Comparison of ENCODE assay signal across 12 mouse cellular contexts in genomic region chr5:114807063-114807462, GRCm38 (mm10). TPM values are rescaled to one million over a fixed set of nuclear protein-coding genes. Genes with fewer than 3 reads are reported as not detected.
DNase-seq lines count a peak whose midpoint lies in the region; ATAC-seq and TF ChIP-seq lines count a peak whose summit lies in the region.
"Had no signal": no experiment of that assay in that cellular context is flagged by ENCODE, and none has a peak within 500 bp of the region (broad histone marks: within the 10 kb centered on the region; RNA-seq: fewer than 3 reads in every experiment).

No protein-coding gene starts in this region.

- peak overlapping the region; percentile 35; the same call in 1 of the 2 replicates for H3K27ac ChIP-seq in forebrain, embryonic 10.5 days
- no peak overlapping the region; the same call in 1 of the 2 replicates for H3K27ac ChIP-seq in forebrain, embryonic 16.5 days (ENCODE audit: low read length)
- H3K27ac ChIP-seq in kidney, adult 2 months (ENCODE audit: insufficient read depth, low read depth, low read length): 0 out of 2 replicates have a peak overlapping the region, but pooled peaks have one; percentile 45
- H3K27ac ChIP-seq in embryonic facial prominence, embryonic 15.5 days (replicated peaks): peak overlapping the region; percentile 75
- H3K27ac ChIP-seq in liver, embryonic 15.5 days (replicated peaks): peak overlapping the region; percentile 76

- ATAC-seq in forebrain, embryonic 16.5 days: no peak
- ATAC-seq in embryonic facial prominence, embryonic 15.5 days (ENCODE audit: insufficient number of reproducible peaks, low FRiP score, low TSS enrichment, low read depth): no peak
- peak; percentile 68 for ATAC-seq in liver, embryonic 15.5 days (ENCODE audit: insufficient read depth)

- no peak overlapping the region for H3K9ac ChIP-seq in forebrain, embryonic 16.5 days (replicated peaks; ENCODE audit: low read depth, low read length)
- H3K9ac ChIP-seq in embryonic facial prominence, embryonic 15.5 days: no peak overlapping the region
- H3K9ac ChIP-seq in liver, embryonic 15.5 days: peak overlapping the region; percentile 36

- H3K4me2 ChIP-seq in forebrain, embryonic 16.5 days (ENCODE audit: low read length): no peak overlapping the region
- H3K4me2 ChIP-seq in embryonic facial prominence, embryonic 15.5 days (replicated peaks): no peak overlapping the region
- peak overlapping the region; percentile 54 for H3K4me2 ChIP-seq in liver, embryonic 15.5 days

- TF ChIP-seq CTCF in kidney, adult 2 months (conservative IDR thresholded peaks at IDR 0.05; ENCODE audit: insufficient read depth, insufficient read length, low read depth, low read length): no peak

- peaks cover 99% of the 10 kb centered on the region for H3K36me3 ChIP-seq in forebrain, embryonic 10.5 days (replicated peaks)
- H3K36me3 ChIP-seq in forebrain, embryonic 16.5 days (ENCODE audit: control insufficient read depth, insufficient read depth): peaks cover 33% of the 10 kb centered on the region
- peaks cover 2% of the 10 kb centered on the region; the same call in 1 of the 2 replicates for H3K36me3 ChIP-seq in kidney, adult 2 months (ENCODE audit: control insufficient read depth, insufficient read depth, low read length)
- peaks cover 61% of the 10 kb centered on the region for H3K36me3 ChIP-seq in embryonic facial prominence, embryonic 15.5 days
- H3K36me3 ChIP-seq in liver, embryonic 15.5 days (replicated peaks): peaks cover 44% of the 10 kb centered on the region

- H3K27me3 ChIP-seq in forebrain, embryonic 10.5 days (ENCODE audit: poor library complexity, severe bottlenecking): no peaks in the 10 kb centered on the region
- H3K27me3 ChIP-seq in forebrain, embryonic 16.5 days (replicated peaks; ENCODE audit: control insufficient read depth, insufficient read depth, low read length): no peaks in the 10 kb centered on the region
- H3K27me3 ChIP-seq in kidney, adult 2 months (replicated peaks; ENCODE audit: control insufficient read depth, insufficient read depth, low read length): no peaks in the 10 kb centered on the region
- no peaks in the 10 kb centered on the region for H3K27me3 ChIP-seq in embryonic facial prominence, embryonic 15.5 days
- no peaks in the 10 kb centered on the region for H3K27me3 ChIP-seq in liver, embryonic 15.5 days

- H3K9me3 ChIP-seq in forebrain, embryonic 10.5 days: no peaks in the 10 kb centered on the region
- no peaks in the 10 kb centered on the region for H3K9me3 ChIP-seq in forebrain, embryonic 16.5 days (ENCODE audit: control insufficient read depth, low read length)
- H3K9me3 ChIP-seq in embryonic facial prominence, embryonic 15.5 days (replicated peaks): no peaks in the 10 kb centered on the region
- no peaks in the 10 kb centered on the region for H3K9me3 ChIP-seq in liver, embryonic 15.5 days (replicated peaks)

- 52% methylated on average over 9 of the region's 9 CpGs for WGBS in forebrain, embryonic 10.5 days
- WGBS in forebrain, embryonic 16.5 days: 51% methylated on average over 9 of the region's 9 CpGs
- 52% methylated on average over 9 of the region's 9 CpGs for WGBS in kidney, adult 2 months
- 38% methylated on average over 9 of the region's 9 CpGs for WGBS in embryonic facial prominence, embryonic 15.5 days
- WGBS in liver, embryonic 15.5 days (ENCODE audit: insufficient replicate concordance): 15% methylated on average over 9 of the region's 9 CpGs

- TF ChIP-seq POLR2A in kidney, adult 2 months (IDR thresholded peaks at IDR 0.05; ENCODE audit: low read depth, low read length): no peak

- peaks cover 43% of the 10 kb centered on the region for H3K4me1 ChIP-seq in forebrain, embryonic 10.5 days
- H3K4me1 ChIP-seq in forebrain, embryonic 16.5 days (replicated peaks; ENCODE audit: control insufficient read depth, insufficient read depth, low read length): peaks cover 7% of the 10 kb centered on the region
- H3K4me1 ChIP-seq in kidney, adult 2 months (ENCODE audit: control insufficient read depth, insufficient read depth, low read length): no peaks in the 10 kb centered on the region
- H3K4me1 ChIP-seq in embryonic facial prominence, embryonic 15.5 days: peaks cover 41% of the 10 kb centered on the region
- peaks cover 53% of the 10 kb centered on the region for H3K4me1 ChIP-seq in liver, embryonic 15.5 days (replicated peaks)

- DNase-seq in forebrain, embryonic 10.5 days (ENCODE audit: extremely low spot score, low spot score): no peak
- DNase-seq in kidney, adult 2 months: no peak
- DNase-seq in kidney, postnatal 36 days: no peak
- no peak for DNase-seq in testis, postnatal 14 days (ENCODE audit: low spot score)
- DNase-seq in adrenal gland, postnatal 25 days: no peak
- DNase-seq: gastrocnemius, postnatal 10 days; layer of hippocampus, adult 9-11 months had no signal

- H3K4me3 ChIP-seq in forebrain, embryonic 10.5 days: no peak overlapping the region
- no peak overlapping the region for H3K4me3 ChIP-seq in forebrain, embryonic 16.5 days (replicated peaks; ENCODE audit: low read length)
- H3K4me3 ChIP-seq in kidney, adult 2 months (ENCODE audit: insufficient read depth, low read depth, low read length): no peak overlapping the region
- H3K4me3 ChIP-seq in embryonic facial prominence, embryonic 15.5 days (replicated peaks): no peak overlapping the region
- peak overlapping the region; percentile 9; the same call in 1 of the 2 replicates for H3K4me3 ChIP-seq in liver, embryonic 15.5 days (replicated peaks)

RNA-seq across cellular contexts. Expression of gene 1500011B03Rik, which starts 16.2 kb away (rescaled TPM):
- polyA plus RNA-seq in forebrain, embryonic 10.5 days (2016; fragmentation: Nextera tagmentation; extraction: Ambion mirVana): 118 and 119 TPM in 2 replicates
- polyA plus RNA-seq in forebrain, embryonic 16.5 days (2015; fragmentation: Nextera tagmentation; extraction: Ambion mirVana): 220 and 250 TPM in 2 replicates
- 30.2 and 34.7 TPM in 2 replicates for polyA plus RNA-seq in kidney, adult 2 months (2012; rRNA removed)
- polyA plus RNA-seq in embryonic facial prominence, embryonic 15.5 days (2015; fragmentation: Nextera tagmentation; extraction: Ambion mirVana): 90.1 and 91.9 TPM in 2 replicates
- 21.3 and 21.4 TPM in 2 replicates for polyA plus RNA-seq in liver, embryonic 15.5 days (2015; fragmentation: Nextera tagmentation; extraction: Ambion mirVana)
- 35.7 and 47.5 TPM in 2 replicates for total RNA-seq in adrenal gland, postnatal 25 days (2021)

RNA-seq across cellular contexts. Expression of gene Git2, which starts 31.7 kb away (rescaled TPM):
- polyA plus RNA-seq in forebrain, embryonic 10.5 days (2016; fragmentation: Nextera tagmentation; extraction: Ambion mirVana): 33.1 and 34.2 TPM in 2 replicates
- 53.9 and 58.5 TPM in 2 replicates for polyA plus RNA-seq in forebrain, embryonic 16.5 days (2015; fragmentation: Nextera tagmentation; extraction: Ambion mirVana)
- polyA plus RNA-seq in kidney, adult 2 months (2012; rRNA removed): 30.5 and 32.3 TPM in 2 replicates
- 49.6 and 54.9 TPM in 2 replicates for polyA plus RNA-seq in embryonic facial prominence, embryonic 15.5 days (2015; fragmentation: Nextera tagmentation; extraction: Ambion mirVana)
- 16.3 and 16.5 TPM in 2 replicates for polyA plus RNA-seq in liver, embryonic 15.5 days (2015; fragmentation: Nextera tagmentation; extraction: Ambion mirVana)
- 50.4 and 52.3 TPM in 2 replicates for total RNA-seq in adrenal gland, postnatal 25 days (2021)

RNA-seq across cellular contexts. Expression of gene Ankrd13a, which starts 32.6 kb away (rescaled TPM):
- 38.3 and 39.5 TPM in 2 replicates for polyA plus RNA-seq in forebrain, embryonic 10.5 days (2016; fragmentation: Nextera tagmentation; extraction: Ambion mirVana)
- polyA plus RNA-seq in forebrain, embryonic 16.5 days (2015; fragmentation: Nextera tagmentation; extraction: Ambion mirVana): 29.4 and 30.1 TPM in 2 replicates
- polyA plus RNA-seq in kidney, adult 2 months (2012; rRNA removed): 47.7 and 51.6 TPM in 2 replicates
- polyA plus RNA-seq in embryonic facial prominence, embryonic 15.5 days (2015; fragmentation: Nextera tagmentation; extraction: Ambion mirVana): 54.9 and 57.6 TPM in 2 replicates
- polyA plus RNA-seq in liver, embryonic 15.5 days (2015; fragmentation: Nextera tagmentation; extraction: Ambion mirVana): 41.0 and 42.8 TPM in 2 replicates
- 74.6 and 93.8 TPM in 2 replicates for total RNA-seq in adrenal gland, postnatal 25 days (2021)

RNA-seq across cellular contexts. Expression of gene 4930519G04Rik, which starts 46.4 kb away (rescaled TPM):
- polyA plus RNA-seq in forebrain, embryonic 10.5 days (2016; fragmentation: Nextera tagmentation; extraction: Ambion mirVana): not detected in 2 replicates
- polyA plus RNA-seq in forebrain, embryonic 16.5 days (2015; fragmentation: Nextera tagmentation; extraction: Ambion mirVana): not detected in 2 replicates
- polyA plus RNA-seq in kidney, adult 2 months (2012; rRNA removed): not detected in 2 replicates
- polyA plus RNA-seq in embryonic facial prominence, embryonic 15.5 days (2015; fragmentation: Nextera tagmentation; extraction: Ambion mirVana): not detected in 2 replicates
- not detected in 2 replicates for polyA plus RNA-seq in liver, embryonic 15.5 days (2015; fragmentation: Nextera tagmentation; extraction: Ambion mirVana)
- not detected in 2 replicates for total RNA-seq in adrenal gland, postnatal 25 days (2021)
- total RNA-seq: common myeloid progenitor, adult 5-6 weeks; gastrocnemius, postnatal 10 days had no signal

RNA-seq across cellular contexts. Expression of gene Gm9936, which starts 51.4 kb away (rescaled TPM):
- 0.14 and 0.15 TPM in 2 replicates for polyA plus RNA-seq in forebrain, embryonic 10.5 days (2016; fragmentation: Nextera tagmentation; extraction: Ambion mirVana)
- 2.0 and 2.5 TPM in 2 replicates for polyA plus RNA-seq in forebrain, embryonic 16.5 days (2015; fragmentation: Nextera tagmentation; extraction: Ambion mirVana)
- not detected in 2 replicates for polyA plus RNA-seq in kidney, adult 2 months (2012; rRNA removed)
- polyA plus RNA-seq in embryonic facial prominence, embryonic 15.5 days (2015; fragmentation: Nextera tagmentation; extraction: Ambion mirVana): 0.37 and 0.38 TPM in 2 replicates
- not detected in 2 replicates for polyA plus RNA-seq in liver, embryonic 15.5 days (2015; fragmentation: Nextera tagmentation; extraction: Ambion mirVana)
- 0.09 TPM in 1 of 2 replicates, not detected in the other for total RNA-seq in adrenal gland, postnatal 25 days (2021)
- total RNA-seq: common myeloid progenitor, adult 5-6 weeks; gastrocnemius, postnatal 10 days had no signal
- polyA plus RNA-seq: testis, adult 2 months had no signal
